Mouse (Mus musculus): ENCODE measurements around the gene Gm20696. TPM values are rescaled to one million over a fixed set of nuclear protein-coding genes. Genes with fewer than 3 reads are reported as not detected.

Gene Gm20696
- total RNA-seq, 1 experiment = 0.58 TPM

DNA sequence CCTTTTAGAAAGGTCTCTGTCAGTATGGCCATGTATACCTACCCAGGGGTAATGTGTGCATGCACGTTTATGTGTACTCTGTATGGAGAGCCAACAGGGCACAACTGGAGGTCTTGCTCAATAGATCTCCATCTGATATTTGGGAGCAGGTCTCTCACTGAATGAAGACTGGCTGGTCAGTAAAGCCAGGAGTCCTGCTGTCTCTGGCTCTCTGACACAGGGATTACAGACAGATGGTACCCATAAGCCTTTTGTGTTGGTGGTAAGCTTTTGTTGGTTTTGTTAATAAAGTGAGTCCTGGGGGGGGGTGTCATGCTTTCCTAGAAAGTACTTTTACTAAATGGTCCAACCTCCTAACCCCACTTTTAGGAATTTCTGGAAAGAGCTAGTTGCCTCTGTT, 389.3 kb downstream of the Gm20696 start:
- TF ChIP-seq HCFC1 (IDR thresholded peaks at IDR 0.05; ENCODE audit: borderline replicate concordance, insufficient read depth, low read length) (no peak), ZNF384 (IDR thresholded peaks at IDR 0.05; ENCODE audit: low read depth, low read length) (no peak), CHD2 (IDR thresholded peaks at IDR 0.05; ENCODE audit: low read depth, low read length) (no peak), ZC3H11A (IDR thresholded peaks at IDR 0.05; ENCODE audit: borderline replicate concordance, low read depth, low read length) (no peak), MAFK (IDR thresholded peaks at IDR 0.05; ENCODE audit: insufficient read depth, low read depth, low read length) (no peak)
- no peak for DNase-seq (ENCODE audit: low read depth, low spot score)
- in situ Hi-C loops (cut with MboI; ENCODE audit: low sequenced_read_pairs in 2 of 2, unreplicated experiment in 2 of 2) = no loop called here

DNA sequence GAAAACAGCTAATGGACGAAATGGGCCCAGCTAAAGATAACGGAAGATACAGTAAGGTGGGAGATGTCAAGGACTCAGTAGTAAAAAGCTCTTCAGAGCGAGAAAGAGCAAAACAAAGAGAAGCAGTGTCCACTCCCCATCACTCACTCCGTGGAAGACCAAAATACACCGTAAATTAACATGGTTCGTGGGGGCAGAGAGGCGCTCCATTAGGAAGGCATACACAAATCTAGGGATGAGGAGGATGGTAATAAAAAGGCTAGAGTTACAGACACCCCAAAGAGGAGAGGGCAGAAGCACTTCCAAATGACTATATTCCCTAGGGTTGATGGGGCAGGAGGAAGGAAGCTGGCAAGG, 390.3 kb downstream of the Gm20696 start:
- in situ Hi-C loops (cut with MboI; ENCODE audit: low sequenced_read_pairs in 2 of 2, unreplicated experiment in 2 of 2) = no loop called here
- H3K4me3 ChIP-seq (ENCODE audit: insufficient read depth in 1 of 2, low read depth in 1 of 2, low read length in 2 of 2, poor library complexity in 1 of 2, severe bottlenecking in 1 of 2) = no peak overlapping the region
- H3K4me1 ChIP-seq (ENCODE audit: control insufficient read depth in 2 of 2, insufficient read depth in 2 of 2, low read length in 2 of 2, poor library complexity in 1 of 2) = no peaks in the 10 kb centered on the region
- no peak overlapping the region for H3K9ac ChIP-seq (ENCODE audit: insufficient read depth, low read depth, low read length, poor library complexity, severe bottlenecking)
- no peak overlapping the region for H3K27ac ChIP-seq (ENCODE audit: insufficient read depth, low read depth, low read length, poor library complexity, severe bottlenecking)
- no peaks in the 10 kb centered on the region for H3K9me3 ChIP-seq (ENCODE audit: control insufficient read depth, insufficient read depth, low read depth, low read length)
- no peak for TF ChIP-seq ZC3H11A (IDR thresholded peaks at IDR 0.05; ENCODE audit: borderline replicate concordance, low read depth, low read length)
- no peak for DNase-seq (ENCODE audit: low read depth, low spot score)
- H3K36me3 ChIP-seq (ENCODE audit: control insufficient read depth, insufficient read depth, low read length, poor library complexity, severe bottlenecking) = no peaks in the 10 kb centered on the region

More for the DNA sequence above, 389.3 kb downstream of the Gm20696 start:
- Histone ChIP-seq H3K9me3 (ENCODE audit: control insufficient read depth, insufficient read depth, low read depth, low read length) (no peaks in the 10 kb centered on the region), H3K9ac (ENCODE audit: insufficient read depth, low read depth, low read length, poor library complexity, severe bottlenecking) (no peak overlapping the region), H3K4me1 (ENCODE audit: control insufficient read depth in 2 of 2, insufficient read depth in 2 of 2, low read length in 2 of 2, poor library complexity in 1 of 2) (no peaks in the 10 kb centered on the region), H3K4me3 (ENCODE audit: insufficient read depth in 1 of 2, low read depth in 1 of 2, low read length in 2 of 2, poor library complexity in 1 of 2, severe bottlenecking in 1 of 2) (no peak overlapping the region), H3K27ac (ENCODE audit: insufficient read depth, low read depth, low read length, poor library complexity, severe bottlenecking) (no peak overlapping the region), H3K36me3 (ENCODE audit: control insufficient read depth, insufficient read depth, low read length, poor library complexity, severe bottlenecking) (no peaks in the 10 kb centered on the region)

DNA sequence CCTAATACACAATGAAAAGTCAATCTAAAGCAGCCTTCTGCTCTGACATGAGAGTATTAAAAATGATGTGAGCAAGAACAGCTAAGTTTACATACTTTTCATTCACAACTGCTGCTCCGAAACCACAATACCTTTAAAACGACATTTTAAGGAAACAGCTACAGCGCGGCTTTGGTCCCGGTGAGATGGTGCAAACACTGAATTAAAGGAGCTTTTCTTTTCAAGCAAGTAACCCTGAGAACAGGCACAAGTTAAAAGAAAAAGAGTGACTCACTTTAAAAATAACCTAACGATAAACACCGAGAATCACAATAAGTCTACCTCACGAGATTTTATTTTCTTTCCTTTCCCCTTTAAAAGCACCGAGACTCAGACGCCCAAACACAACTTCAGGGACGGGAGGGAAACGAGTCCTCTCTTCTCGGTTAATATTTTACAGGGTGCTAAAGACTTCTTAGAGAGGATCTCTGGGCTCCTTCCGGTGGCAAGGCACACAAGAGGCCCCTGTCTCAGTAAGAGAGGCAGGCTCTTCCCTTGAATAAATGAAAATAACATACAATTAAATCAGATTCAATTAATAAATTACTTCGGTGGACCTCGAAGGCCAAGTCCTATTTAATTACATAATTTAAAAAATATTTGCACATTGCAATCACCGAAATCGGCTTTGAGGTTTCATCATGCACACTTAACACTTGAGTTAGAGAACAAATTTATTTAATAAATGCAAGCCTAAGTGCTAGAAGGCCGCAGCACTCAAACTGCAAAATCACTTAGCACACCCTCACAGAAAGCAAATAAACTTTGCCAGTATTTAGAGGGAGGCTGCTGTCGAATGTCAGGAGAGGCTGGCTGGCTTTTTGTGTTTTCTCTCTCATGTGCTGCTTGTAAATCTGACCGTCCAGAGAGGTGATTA, 391.0 kb downstream of the Gm20696 start:
- no peak for DNase-seq (ENCODE audit: low read depth, low spot score)
- H3K36me3 ChIP-seq (ENCODE audit: control insufficient read depth, insufficient read depth, low read length, poor library complexity, severe bottlenecking) = no peaks in the 10 kb centered on the region
- in situ Hi-C loops (cut with MboI; ENCODE audit: low sequenced_read_pairs in 2 of 2, unreplicated experiment in 2 of 2) = no loop called here
- H3K27ac ChIP-seq (ENCODE audit: insufficient read depth, low read depth, low read length, poor library complexity, severe bottlenecking) = no peak overlapping the region
- no peaks in the 10 kb centered on the region for H3K4me1 ChIP-seq (ENCODE audit: control insufficient read depth in 2 of 2, insufficient read depth in 2 of 2, low read length in 2 of 2, poor library complexity in 1 of 2)
- no peak overlapping the region for H3K4me3 ChIP-seq (ENCODE audit: insufficient read depth in 1 of 2, low read depth in 1 of 2, low read length in 2 of 2, poor library complexity in 1 of 2, severe bottlenecking in 1 of 2)
- TF ChIP-seq CHD2 (IDR thresholded peaks at IDR 0.05; ENCODE audit: low read depth, low read length) (no peak), HCFC1 (IDR thresholded peaks at IDR 0.05; ENCODE audit: borderline replicate concordance, insufficient read depth, low read length) (no peak), ZC3H11A (IDR thresholded peaks at IDR 0.05; ENCODE audit: borderline replicate concordance, low read depth, low read length) (no peak), MAFK (IDR thresholded peaks at IDR 0.05; ENCODE audit: insufficient read depth, low read depth, low read length) (no peak), ZNF384 (IDR thresholded peaks at IDR 0.05; ENCODE audit: low read depth, low read length) (no peak)
- H3K9me3 ChIP-seq (ENCODE audit: control insufficient read depth, insufficient read depth, low read depth, low read length) = no peaks in the 10 kb centered on the region
- H3K9ac ChIP-seq (ENCODE audit: insufficient read depth, low read depth, low read length, poor library complexity, severe bottlenecking) = no peak overlapping the region

DNA sequence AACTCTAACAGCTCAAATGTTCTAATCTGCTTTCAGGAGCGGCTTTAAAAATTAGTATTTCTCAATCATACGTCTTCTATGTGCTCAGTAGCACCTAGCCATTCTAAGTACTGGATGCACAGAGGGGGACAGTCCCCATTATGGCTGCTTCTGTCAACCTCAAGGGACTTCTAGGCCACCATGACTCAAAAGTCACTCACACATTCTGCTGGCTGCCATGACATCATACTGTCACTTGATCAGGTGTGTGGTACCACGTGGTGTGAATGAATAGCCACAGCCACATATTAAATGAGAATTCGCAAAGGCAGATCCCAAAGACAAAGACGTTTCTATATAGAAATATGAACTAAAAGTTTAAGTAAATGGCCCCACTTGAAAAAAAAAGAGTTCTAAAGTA, 391.9 kb downstream of the Gm20696 start:
- Histone ChIP-seq H3K4me1 (ENCODE audit: control insufficient read depth in 2 of 2, insufficient read depth in 2 of 2, low read length in 2 of 2, poor library complexity in 1 of 2) (no peaks in the 10 kb centered on the region), H3K36me3 (ENCODE audit: control insufficient read depth, insufficient read depth, low read length, poor library complexity, severe bottlenecking) (no peaks in the 10 kb centered on the region), H3K4me3 (ENCODE audit: insufficient read depth in 1 of 2, low read depth in 1 of 2, low read length in 2 of 2, poor library complexity in 1 of 2, severe bottlenecking in 1 of 2) (no peak overlapping the region), H3K9ac (ENCODE audit: insufficient read depth, low read depth, low read length, poor library complexity, severe bottlenecking) (no peak overlapping the region), H3K9me3 (ENCODE audit: control insufficient read depth, insufficient read depth, low read depth, low read length) (no peaks in the 10 kb centered on the region), H3K27ac (ENCODE audit: insufficient read depth, low read depth, low read length, poor library complexity, severe bottlenecking) (no peak overlapping the region)
- DNase-seq (ENCODE audit: low read depth, low spot score) = no peak
- no peak for TF ChIP-seq CHD2 (IDR thresholded peaks at IDR 0.05; ENCODE audit: low read depth, low read length)
- TF ChIP-seq ZNF384 (IDR thresholded peaks at IDR 0.05; ENCODE audit: low read depth, low read length) = no peak
- TF ChIP-seq MAFK (IDR thresholded peaks at IDR 0.05; ENCODE audit: insufficient read depth, low read depth, low read length) = no peak
- no peak for TF ChIP-seq HCFC1 (IDR thresholded peaks at IDR 0.05; ENCODE audit: borderline replicate concordance, insufficient read depth, low read length)
- in situ Hi-C loops (cut with MboI; ENCODE audit: low sequenced_read_pairs in 2 of 2, unreplicated experiment in 2 of 2) = no loop called here

DNA sequence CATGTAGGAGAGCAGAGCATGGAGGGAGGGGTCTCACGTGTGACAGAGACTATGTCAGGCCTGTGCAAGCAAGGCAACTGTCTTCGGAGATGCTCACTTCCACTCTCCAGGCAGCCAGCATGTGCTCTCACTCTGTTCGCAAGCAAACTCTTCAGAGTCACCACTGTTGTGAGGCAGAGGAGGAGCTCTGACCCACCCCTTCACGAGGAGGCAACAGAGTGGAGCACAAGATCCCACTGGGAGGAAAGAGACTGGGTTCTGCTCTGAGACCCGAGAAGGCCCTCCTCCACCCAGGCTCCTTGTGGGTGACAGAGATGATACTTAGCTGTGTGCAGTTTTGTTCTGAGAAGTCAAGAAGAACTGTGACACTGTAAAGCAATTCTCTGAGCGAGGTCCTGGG, 392.4 kb downstream of the Gm20696 start:
- in situ Hi-C loops (cut with MboI; ENCODE audit: low sequenced_read_pairs in 2 of 2, unreplicated experiment in 2 of 2) = no loop called here
- TF ChIP-seq MAFK (IDR thresholded peaks at IDR 0.05; ENCODE audit: insufficient read depth, low read depth, low read length) = no peak
- Histone ChIP-seq H3K4me3 (ENCODE audit: insufficient read depth in 1 of 2, low read depth in 1 of 2, low read length in 2 of 2, poor library complexity in 1 of 2, severe bottlenecking in 1 of 2) (no peak overlapping the region), H3K4me1 (ENCODE audit: control insufficient read depth in 2 of 2, insufficient read depth in 2 of 2, low read length in 2 of 2, poor library complexity in 1 of 2) (no peaks in the 10 kb centered on the region), H3K9me3 (ENCODE audit: control insufficient read depth, insufficient read depth, low read depth, low read length) (no peaks in the 10 kb centered on the region), H3K27ac (ENCODE audit: insufficient read depth, low read depth, low read length, poor library complexity, severe bottlenecking) (no peak overlapping the region), H3K9ac (ENCODE audit: insufficient read depth, low read depth, low read length, poor library complexity, severe bottlenecking) (no peak overlapping the region), H3K36me3 (ENCODE audit: control insufficient read depth, insufficient read depth, low read length, poor library complexity, severe bottlenecking) (no peaks in the 10 kb centered on the region)
- no peak for DNase-seq (ENCODE audit: low read depth, low spot score)
